Mouse (Mus musculus) MEL (cell line): ENCODE results near the gene Asprv1.
A peak's percentile ranks its signal among the peaks of the same experiment; 100 is the strongest.

Experiments used
- CTCF ChIP-seq, 3 experiments: IDR thresholded peaks in 2 of 3; conservative IDR thresholded peaks in 1 of 3; 2 replicates each; pipeline ENCODE4 v1.5.1; 2011 to 2012; ENCODE audit warnings: low read length in 3 of 3, low read depth in 2 of 3, mild to moderate bottlenecking in 2 of 3, improper control_type of control experiment in 1 of 3, inconsistent platforms in 1 of 3, mixed read lengths in 1 of 3, moderate library complexity in 1 of 3; ENCODE audit not compliant: control insufficient read depth in 1 of 3, insufficient read depth in 1 of 3, poor library complexity in 1 of 3, severe bottlenecking in 1 of 3
- EP300 ChIP-seq, 2 experiments: IDR thresholded peaks; 2 replicates each; pipeline ENCODE4 v1.6.1; 2011; ENCODE audit warnings: improper control_type of control experiment in 2 of 2, low read length in 2 of 2, low read depth in 1 of 2, mild to moderate bottlenecking in 1 of 2
- ETS1 ChIP-seq: IDR thresholded peaks from 2 replicates; pipeline ENCODE4 v1.6.1; 2012; ENCODE audit warnings: low read depth, mild to moderate bottlenecking, inconsistent platforms, low read length, improper control_type of control experiment, moderate library complexity
- RCOR1 ChIP-seq: IDR thresholded peaks from 2 replicates; pipeline ENCODE4 v1.6.1; 2012; ENCODE audit warnings: low read depth, mild to moderate bottlenecking, inconsistent platforms, low read length, improper control_type of control experiment
- USF1 ChIP-seq: IDR thresholded peaks from 2 replicates; pipeline ENCODE4 v1.6.1; 2014; ENCODE audit warnings: low read depth, mild to moderate bottlenecking, inconsistent platforms, low read length, improper control_type of control experiment, moderate library complexity

DNA sequence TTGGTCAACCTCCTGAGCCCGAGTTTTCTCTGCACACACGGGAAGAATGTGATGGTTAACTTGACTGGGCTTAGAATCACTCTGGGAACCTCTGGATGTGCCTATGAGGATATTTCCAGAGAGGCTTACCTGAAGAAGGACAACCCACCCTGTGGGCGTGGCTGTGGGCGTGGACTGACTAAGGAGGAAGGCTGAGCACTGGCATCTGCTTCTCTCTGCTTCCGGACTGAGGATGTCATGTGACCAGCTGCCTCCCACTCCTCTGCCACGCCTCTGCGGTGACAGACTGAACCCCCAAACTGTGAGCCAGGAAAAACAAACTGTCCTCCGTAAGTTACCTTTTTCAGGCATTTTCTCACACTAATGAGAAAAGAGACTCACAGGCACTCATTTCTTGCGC, 33.3 kb upstream of the Asprv1 start:
- TF ChIP-seq CTCF (IDR thresholded peaks at IDR 0.05 in 2 of 3, conservative IDR thresholded peaks at IDR 0.05 in 1 of 3; ENCODE audit: control insufficient read depth in 1 of 3, insufficient read depth in 1 of 3, low read depth in 2 of 3, low read length in 3 of 3, poor library complexity in 1 of 3, severe bottlenecking in 1 of 3) (no peak), ETS1 (no peak), RCOR1 (no peak), EP300 (IDR thresholded peaks at IDR 0.05; ENCODE audit: low read depth in 1 of 2, low read length in 2 of 2) (no peak), USF1 (peak; percentile 79)
